Mouse (Mus musculus) subcutaneous adipose tissue, adult 2 months (tissue): ENCODE data around the gene Necab3. TPM values are rescaled to one million over a fixed set of nuclear protein-coding genes. Genes with fewer than 3 reads are reported as not detected.

Experiments
- polyA plus RNA-seq: library from polyadenylated mRNA; depleted of rRNA; stranded (reverse); fragments of >200 nt; gene quantifications from 2 replicates; pipeline ENCODE4 v1.2.3, GENCODE M21; 2012; ENCODE audit warnings: low replicate concordance; rRNA removed

The Necab3 gene
- polyA plus RNA-seq, result 1.6 and 8.0 TPM in 2 replicates

DNA sequence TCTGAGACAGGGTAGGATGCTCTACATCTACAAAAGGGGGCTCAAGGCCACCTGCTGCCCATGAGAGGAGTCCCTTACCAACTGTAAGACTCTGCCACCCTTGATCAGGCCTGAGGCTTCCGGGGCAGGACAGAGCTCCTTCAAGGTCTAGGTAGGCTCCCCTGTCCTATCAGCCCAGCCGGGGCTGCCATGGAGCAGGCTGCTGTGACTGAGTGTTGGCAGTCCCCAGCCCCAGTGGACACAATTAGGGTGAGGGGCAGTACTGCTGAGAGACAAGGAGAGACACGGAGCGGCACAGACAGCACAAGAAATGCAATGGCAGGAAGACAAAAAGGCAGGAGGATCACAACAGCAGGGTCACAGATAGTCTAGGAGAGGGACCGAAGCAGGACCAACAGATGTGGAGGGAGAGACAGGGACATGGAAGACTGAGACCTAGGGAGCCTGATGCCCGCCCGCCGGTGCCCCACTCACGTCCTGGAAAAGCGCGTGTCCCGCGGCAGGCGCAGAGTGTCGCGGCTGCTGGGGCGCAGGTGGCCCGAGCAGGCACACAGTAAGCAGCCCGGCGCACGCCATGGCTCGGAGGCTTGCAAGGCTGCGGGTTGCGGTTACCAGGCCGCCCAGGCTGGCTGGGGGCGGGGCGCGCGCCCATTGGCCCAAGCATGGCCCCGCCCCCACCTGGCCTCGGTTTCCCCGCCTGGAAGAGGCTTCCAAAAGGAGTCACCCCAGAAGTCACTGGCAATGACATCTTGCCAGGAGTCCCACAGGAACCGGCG lies at the start of gene Necab3:
Gene Necab3 (minus strand): TSS at position 627 of the 776 bp plus-strand sequence.

DNA sequence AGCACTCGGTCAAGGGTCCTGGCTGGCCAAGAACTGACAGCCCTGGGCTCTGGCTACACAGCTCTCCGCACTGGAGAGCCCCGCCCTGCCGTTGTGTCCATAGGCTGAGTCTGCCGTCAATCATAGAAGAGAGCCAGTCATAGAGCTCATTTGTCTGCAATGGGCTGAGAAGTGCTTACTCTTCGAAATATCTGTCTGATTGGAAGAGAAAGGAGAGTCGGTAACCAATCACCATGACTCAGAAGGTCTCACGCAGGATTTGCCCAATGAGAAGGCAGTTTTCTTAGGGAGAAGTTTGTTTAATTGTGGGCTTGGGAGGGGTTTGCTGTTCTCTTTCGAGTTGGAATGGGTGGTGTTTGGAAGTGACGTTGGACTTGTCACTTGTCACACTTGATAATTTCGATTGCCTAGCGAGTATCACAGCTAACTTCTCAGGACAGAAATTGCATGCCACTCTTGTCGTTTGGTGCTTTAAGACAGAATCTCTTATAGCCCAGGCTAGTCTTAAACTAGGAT lies 45.0 kb upstream of the Necab3 start, which contains the start of gene Pxmp4:
Gene Pxmp4 (minus strand): TSS at position 71 of the 516 bp plus-strand sequence.

DNA sequence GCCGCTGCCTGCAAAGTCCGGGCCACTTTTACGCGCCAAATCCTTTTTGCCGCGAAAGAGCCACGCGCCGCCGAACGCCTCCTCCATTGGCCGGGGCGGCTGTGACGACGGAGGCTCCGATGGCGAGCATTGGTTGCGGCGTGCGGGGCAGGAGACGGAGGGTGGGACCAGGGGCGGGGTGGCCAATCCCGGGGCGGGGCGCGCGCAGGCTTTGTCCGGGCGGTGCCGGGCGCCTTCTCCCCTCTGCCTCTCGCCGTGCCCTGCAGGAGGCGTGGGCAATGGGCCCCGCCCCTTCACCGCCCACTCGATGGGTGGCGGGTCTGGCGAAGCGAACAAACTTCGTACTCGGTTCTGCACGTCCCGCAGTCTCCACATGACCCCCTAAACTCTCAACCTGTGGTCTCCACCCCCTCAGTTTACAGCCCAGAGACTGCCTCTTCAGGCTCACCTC lies 11.2 kb upstream of the Necab3 start, which contains the start of gene E2f1:
Gene E2f1 (minus strand): TSS at position 57 of the 451 bp plus-strand sequence.

GRCm38 (mm10) chr2:154551476-154551875 lies 7.2 kb downstream of the Necab3 start, which contains the start of gene Actl10:
Actl10 (plus strand) TSS chr2:154551776.

DNA sequence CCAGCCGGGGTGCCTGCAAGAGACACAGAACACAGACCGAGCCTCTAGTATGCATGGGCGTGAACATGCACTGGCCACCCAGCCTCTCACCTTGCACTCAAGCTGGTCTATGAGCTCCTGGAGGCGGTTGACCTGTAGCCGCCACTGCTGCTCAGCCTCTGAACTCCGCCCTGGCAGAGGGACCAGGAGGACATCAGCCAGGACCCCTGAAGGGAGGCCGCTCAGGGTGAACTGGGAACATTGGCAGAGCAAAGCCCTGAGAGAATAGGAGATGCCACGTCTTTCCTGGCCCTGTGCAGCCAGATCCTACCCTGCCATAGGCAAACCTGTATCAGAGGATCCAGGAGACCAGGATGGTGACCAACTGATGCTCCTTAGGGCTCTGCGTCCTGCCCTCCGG lies 12.0 kb downstream of the Necab3 start, which contains the start of gene 1700003F12Rik:
Gene 1700003F12Rik (plus strand): TSS at position 375 of the 400 bp plus-strand sequence.

Other genes with a start within 250 kb of the Necab3 start
- gene Cdk5rap1, start 185.9 kb downstream of the Necab3 start, polyA plus RNA-seq, result 11.2 and 12.8 TPM in 2 replicates
- gene Snta1, start 150.8 kb downstream of the Necab3 start, polyA plus RNA-seq, result 25.8 and 67.9 TPM in 2 replicates
- 11.2 and 20.3 TPM in 2 replicates for gene Cbfa2t2, start 122.4 kb downstream of the Necab3 start, polyA plus RNA-seq
- 0.77 and 1.5 TPM in 2 replicates for gene 1700003F12Rik, start 11.8 kb downstream of the Necab3 start, polyA plus RNA-seq
- not detected in 2 replicates for gene Actl10, start 7.1 kb downstream of the Necab3 start, polyA plus RNA-seq
- gene E2f1, start 11.0 kb upstream of the Necab3 start, polyA plus RNA-seq, result 13.4 and 15.1 TPM in 2 replicates
- gene Pxmp4, start 44.8 kb upstream of the Necab3 start, polyA plus RNA-seq, result 60.5 and 151 TPM in 2 replicates
- gene Zfp341, start 54.4 kb upstream of the Necab3 start, polyA plus RNA-seq, result 4.0 and 6.1 TPM in 2 replicates
- 0.57 and 0.87 TPM in 2 replicates for gene 4930519P11Rik, start 54.5 kb upstream of the Necab3 start, polyA plus RNA-seq
- gene Chmp4b, start 92.8 kb upstream of the Necab3 start, polyA plus RNA-seq, result 118 and 161 TPM in 2 replicates
- not detected in 2 replicates for gene Gm14214, start 211.1 kb upstream of the Necab3 start, polyA plus RNA-seq
- gene Raly, start 232.2 kb upstream of the Necab3 start, polyA plus RNA-seq, result 155 and 533 TPM in 2 replicates
- 4.7 TPM in 1 of 2 replicates, not detected in the other for gene a, start 232.5 kb upstream of the Necab3 start, polyA plus RNA-seq